Mouse (Mus musculus) frontal cortex, postnatal 36 days (tissue): Measurements from ENCODE around the gene Sox5.

ENCODE experiments used
- DNase-seq, 2 experiments: peaks; one replicate each; pipeline ENCODE4 v3.0.0; 2022; ENCODE audit warnings: low spot score in 2 of 2

The Sox5 gene

DNA sequence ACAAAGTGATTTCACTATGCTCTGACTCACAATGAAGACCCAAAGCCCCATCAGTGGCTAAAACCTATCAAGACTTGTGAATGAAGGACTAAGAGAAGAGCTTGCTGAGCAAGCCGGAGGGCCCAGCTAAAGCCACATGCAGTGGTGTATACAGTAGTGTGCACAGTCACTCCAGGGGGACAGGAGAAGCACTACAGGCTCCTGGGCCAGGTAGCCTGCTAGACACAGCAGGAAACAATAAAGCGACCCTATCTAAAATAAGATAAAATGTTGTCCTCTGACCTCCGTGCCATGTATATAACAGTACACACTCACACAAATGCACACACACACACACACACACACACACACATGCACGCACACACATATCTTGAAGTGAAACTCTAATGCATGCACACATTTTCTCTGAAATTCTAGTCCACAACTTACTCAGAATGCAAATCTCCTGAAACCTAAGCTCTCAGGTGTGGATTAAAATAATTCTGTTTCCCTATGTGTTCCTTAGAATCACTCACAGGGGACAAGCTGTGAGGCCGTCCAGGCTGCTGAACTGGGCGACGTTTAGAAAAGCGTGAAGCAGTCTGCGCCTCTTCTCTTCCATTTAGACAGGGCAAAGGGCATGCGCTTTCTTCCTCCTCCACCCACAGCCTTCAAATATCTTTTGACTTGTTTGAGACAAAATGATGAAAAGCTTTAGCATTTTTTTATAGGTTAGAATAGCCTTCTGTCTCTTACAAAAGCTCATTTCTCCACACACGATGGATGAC, 197.5 kb downstream of the Sox5 start:
- no peak for DNase-seq

DNA sequence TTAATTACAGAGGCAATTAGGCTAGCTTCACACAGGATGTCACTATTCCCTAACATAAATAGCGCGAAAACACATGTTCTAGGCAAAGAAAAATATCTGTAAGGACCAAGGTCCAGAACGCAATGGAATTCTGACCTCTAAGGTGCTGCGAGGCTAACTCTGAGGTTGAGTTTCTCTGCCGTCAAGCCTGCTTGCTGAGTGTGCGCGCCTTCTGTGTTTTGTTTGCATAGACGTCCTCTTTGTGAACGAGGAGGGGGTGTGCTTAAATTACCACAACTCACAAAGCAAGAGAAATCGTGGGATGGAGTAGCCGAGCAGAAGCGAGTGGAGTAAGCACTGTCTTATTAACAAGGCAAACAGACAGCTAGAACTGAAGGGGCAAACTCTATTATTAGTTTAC, 202.5 kb downstream of the Sox5 start:
- no peak for DNase-seq

DNA sequence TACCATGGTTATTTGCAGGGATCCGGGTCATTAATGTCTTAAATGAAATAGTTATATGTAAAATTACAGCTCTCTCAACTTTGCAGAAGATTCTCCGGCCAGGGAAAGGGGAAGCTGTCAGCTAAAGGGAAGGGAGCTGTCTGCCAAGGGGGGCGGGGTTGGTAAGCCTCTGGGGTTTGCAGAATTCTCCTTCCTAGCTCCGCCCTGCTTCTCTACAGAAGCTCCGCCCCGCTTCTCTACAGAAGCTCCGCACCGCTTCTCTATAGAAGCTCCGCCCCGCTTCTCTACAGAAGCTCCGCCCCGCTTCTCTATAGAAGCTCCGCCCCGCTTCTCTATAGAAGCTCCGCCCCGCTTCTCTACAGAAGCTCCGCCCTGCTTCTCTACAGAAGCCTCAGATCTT, 210.9 kb downstream of the Sox5 start:
- DNase-seq: no peak

DNA sequence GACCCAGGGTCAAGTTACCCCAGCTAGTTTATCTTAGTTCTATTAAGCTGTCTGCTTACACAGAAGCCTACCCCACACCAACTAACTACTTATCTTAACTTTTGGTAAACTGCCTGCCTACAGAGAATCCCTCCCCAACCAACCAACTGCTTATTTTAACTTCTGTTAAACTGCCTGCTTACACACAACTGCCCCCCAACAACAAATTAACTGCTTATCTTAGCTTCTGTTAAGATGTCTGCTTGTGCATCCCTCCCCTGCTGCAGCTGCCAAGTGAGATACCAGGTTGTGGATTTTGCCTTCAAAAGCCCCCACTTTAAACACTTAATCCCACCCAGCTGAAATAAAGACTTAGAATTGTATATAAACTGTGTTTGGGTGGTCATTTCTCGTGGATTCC, 215.9 kb downstream of the Sox5 start:
- no peak for DNase-seq

- DNase-seq: no peak
These were observed 220.1 kb downstream of the Sox5 start for GRCm38 (mm10) chr6:144561718-144562117.

- no peak for DNase-seq
These were observed 221.6 kb downstream of the Sox5 start for GRCm38 (mm10) chr6:144560211-144560610.

GRCm38 (mm10) chr6:144553476-144553875, 228.3 kb downstream of the Sox5 start:
- no peak for DNase-seq

- no peak for DNase-seq
These were observed 232.8 kb downstream of the Sox5 start for GRCm38 (mm10) chr6:144548991-144549390.

- no peak for DNase-seq
These were observed 234.6 kb downstream of the Sox5 start for GRCm38 (mm10) chr6:144547141-144547540.

DNA sequence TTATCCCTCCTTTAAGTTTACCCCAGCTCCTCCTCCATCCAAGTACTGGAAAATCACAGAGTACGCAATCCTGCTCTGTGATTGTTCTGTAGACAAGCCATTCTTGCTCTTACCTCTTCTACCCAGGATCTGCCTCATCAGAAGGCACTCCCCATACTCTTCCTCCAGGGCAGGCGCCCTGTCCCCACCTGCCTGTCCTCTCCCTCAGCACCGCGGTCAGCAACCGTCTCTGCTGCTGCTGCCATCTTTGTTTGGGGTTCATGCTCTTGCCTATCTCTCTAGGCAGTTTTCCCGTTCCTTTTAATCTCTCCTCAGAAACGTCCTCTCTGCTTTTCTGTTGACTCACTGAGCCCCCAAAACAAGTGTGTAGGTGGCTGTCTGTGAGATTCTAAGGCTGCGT, 236.2 kb downstream of the Sox5 start:
- DNase-seq: no peak

DNA sequence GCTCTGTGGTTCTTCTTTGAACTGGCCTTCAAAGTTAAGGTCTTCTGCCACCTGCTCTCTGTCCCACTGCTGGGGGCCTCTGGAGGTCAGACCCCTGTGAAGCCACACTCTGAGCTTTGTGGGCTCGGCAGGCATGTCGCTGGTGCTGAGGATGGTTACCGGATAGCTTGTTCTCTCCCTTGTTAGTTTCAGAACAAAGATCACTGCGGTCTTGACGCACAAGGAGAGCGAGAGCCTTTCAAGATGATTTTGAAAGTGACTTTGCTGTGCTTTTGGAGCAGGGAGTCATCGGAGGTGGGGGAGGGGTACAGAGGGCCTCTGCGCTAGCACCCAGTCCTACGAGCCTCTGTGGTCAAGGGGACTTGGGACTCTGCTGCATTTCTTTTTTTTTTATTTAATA, 240.5 kb downstream of the Sox5 start:
- DNase-seq: no peak

- DNase-seq: no peak
These were observed 242.2 kb downstream of the Sox5 start for GRCm38 (mm10) chr6:144539439-144540192.

DNA sequence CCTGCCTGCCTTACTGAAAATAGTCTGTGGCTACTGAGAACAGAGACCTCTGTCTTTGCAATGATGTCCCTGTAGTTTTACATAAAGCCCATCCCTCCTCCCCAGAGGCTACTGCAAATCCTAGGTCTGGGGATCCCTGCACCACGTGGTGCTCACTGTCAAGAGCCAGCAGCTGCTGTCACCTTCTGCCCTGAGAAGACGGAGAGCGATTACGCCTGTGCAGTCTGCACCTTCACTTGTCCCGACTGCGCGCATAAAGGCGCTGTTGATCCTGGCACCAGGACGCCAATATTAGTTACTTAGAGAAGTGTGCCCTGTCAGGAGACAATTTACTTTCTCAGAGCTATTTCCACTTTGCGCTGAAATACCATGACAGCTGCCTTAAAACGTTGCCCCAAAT, 258.3 kb downstream of the Sox5 start:
- DNase-seq: no peak

GRCm38 (mm10) chr6:144518811-144519210, 263.0 kb downstream of the Sox5 start:
- no peak for DNase-seq

GRCm38 (mm10) chr6:144515905-144516304, 265.9 kb downstream of the Sox5 start:
- no peak for DNase-seq

DNA sequence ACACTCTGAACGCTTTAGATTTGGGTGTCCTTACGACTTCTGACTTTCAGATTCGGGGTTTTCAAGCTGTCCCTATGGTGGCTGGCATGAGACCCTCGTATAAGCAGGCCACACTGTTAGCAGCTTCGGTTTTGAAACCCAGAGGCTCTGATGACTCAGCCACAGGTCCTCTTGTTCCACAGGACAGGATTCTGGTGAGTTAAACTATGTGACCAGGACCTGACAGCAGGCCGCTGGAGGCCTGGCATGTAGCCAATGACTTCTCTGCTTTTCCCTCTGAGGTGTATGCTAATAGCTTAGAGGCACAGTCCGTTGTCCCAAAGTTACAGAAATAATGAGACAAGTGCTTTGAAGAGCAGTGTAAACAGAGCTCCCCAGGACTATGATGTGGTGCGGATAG, 268.0 kb downstream of the Sox5 start:
- no peak for DNase-seq

- DNase-seq: no peak
These were observed 269.9 kb downstream of the Sox5 start for GRCm38 (mm10) chr6:144511925-144512324.

GRCm38 (mm10) chr6:144510147-144510546, 271.6 kb downstream of the Sox5 start:
- peak; percentile 30 to 52 for DNase-seq

DNA sequence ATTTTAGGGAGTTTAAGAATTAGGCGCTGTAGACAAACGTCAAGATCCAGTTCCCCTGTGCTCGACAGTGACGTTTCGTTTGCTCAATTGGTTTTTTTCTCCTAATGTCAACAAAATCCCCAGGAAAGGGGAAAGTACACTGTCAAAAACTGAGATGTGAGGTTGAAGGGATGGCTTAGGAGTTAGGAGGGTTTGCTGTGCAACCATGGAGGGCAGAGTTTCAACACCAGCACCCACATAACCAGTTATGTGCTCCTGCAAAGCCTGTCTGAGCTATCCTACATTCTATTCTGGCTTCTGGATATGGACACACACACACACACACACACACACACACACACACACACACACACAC, 277.6 kb downstream of the Sox5 start:
- no peak for DNase-seq

GRCm38 (mm10) chr6:144503399-144504196, 278.2 kb downstream of the Sox5 start:
- DNase-seq: no peak

- DNase-seq: no peak
These were observed 280.3 kb downstream of the Sox5 start for GRCm38 (mm10) chr6:144501439-144501838.

DNA sequence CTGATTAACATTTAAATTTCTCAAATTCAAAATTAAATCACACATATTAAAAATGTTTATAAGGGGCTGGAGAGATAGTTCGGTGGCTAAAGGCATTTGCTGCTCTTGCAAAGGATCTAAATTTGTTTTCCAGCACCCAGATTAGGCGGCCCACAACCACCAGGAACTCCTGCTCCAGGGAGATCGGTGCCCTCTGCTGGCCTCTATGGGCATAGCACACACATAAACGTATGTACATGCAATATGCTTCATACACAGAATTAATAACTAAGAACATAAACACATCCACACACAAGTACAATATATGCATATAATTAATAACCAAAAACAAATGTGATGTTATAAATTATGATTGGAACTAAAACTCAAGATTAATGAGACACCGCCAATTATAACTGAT, 283.6 kb downstream of the Sox5 start:
- DNase-seq: no peak
